Mouse (Mus musculus) natural killer cell, adult 2 months (primary cell): ENCODE results near the gene BC048507.
"Not testable (repeated sequence)": the region's sequence is repeated elsewhere in the genome, so short reads cannot be mapped to it uniquely, and the experiment has no call there.

Experiments used
- DNase-seq, 2 experiments: peaks; one replicate each; pipeline ENCODE4 v3.0.0; 2022; ENCODE audit warnings: low spot score in 2 of 2

Gene BC048507

GRCm38 (mm10) chr13:67863026-67863425 lies at the start of gene BC048507:
TSS of gene BC048507 (plus strand) at chr13:67863326.
- no peak for DNase-seq

DNA sequence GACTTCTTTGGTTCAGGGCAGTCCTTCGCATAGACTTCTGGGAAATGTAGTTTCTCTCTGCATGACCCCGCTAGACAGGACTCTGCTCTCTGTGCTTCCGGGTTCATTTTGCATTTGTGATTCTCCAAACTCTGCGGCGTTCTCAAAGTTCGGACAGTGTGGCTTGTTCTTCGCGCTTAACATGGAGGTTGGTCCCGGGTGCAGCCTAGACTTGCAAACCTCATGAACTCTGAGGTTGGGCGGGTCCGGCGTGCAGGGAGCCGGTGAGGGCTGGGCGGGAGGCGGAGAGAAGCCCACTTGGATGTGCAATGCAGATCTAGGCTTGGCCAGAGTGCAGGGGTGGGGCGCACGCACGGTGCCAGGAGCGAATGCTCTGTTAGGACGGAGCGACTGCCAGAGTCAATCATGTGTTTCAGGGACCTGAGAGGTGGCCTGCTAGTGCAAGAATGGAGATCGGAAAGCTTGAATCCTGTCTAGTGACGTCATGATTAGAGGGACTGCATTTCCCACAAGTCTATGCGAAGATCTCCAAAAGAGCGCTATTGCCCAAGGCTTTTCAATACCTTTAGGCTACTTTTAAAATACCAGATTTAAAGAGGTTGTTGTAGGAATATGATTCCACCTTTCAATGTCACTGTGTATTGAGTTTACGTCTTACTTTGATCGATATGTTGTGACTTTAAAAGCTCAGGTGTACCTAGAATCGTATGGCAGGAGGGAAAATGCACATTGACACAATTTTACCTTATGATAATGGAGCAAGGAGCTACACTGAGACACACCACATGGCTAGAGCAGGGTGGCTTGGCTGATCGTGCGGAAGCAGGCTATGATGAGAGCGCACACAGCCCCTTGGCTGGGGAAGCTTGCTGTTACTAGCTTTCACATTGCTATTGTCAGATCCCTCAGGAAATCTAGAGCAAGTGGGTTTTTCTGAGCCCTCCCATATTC lies 49.1 kb upstream of the BC048507 start, which contains the start of gene Zfp273:
Gene Zfp273, plus strand, starts transcription at position 31 of the 951 bp plus-strand sequence.
- peak; percentile 56 to 58 for DNase-seq

DNA sequence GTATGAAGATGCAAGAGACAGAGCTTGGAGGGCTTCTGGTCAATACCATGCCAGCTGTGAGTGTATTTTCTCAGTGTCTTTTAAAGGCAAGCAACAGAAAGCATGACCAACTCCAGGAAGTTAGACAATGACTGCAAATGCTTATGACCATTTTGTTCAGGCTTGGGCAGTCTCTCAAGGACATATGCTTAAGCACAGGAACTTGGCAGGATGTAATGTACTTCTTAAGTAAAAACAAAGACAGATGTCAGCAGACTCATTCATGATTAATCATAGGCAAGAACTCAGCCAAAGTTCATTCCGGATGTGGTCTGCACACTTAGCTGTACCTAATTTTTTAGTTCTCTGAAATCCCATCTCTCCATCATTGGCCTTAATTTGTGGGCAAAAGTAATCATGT lies 44.5 kb upstream of the BC048507 start:
- DNase-seq: no peak

GRCm38 (mm10) chr13:67830911-67831336 lies 32.2 kb upstream of the BC048507 start, which contains the start of gene Gm10037:
TSS of gene Gm10037 (plus strand) at chr13:67831106.
- peak; percentile 29 to 31 for DNase-seq

DNA sequence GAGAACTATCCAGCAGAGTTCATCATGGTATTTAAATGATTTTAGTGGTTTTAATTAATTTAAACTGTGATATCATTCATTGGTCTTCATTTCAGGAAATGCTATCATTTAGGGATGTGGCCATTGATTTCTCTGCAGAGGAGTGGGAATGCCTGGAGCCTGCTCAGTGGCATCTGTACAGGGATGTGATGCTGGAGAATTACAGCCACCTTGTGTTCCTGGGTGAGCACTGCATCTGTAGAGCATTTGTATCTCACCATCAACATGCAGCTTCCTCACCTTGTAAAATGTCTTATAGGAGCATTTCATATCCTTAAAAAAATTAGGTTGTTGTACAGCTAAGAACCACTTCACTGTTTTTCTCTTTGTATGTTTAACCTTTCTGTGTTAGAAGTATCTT lies 30.0 kb upstream of the BC048507 start:
- not testable (repeated sequence) for DNase-seq

DNA sequence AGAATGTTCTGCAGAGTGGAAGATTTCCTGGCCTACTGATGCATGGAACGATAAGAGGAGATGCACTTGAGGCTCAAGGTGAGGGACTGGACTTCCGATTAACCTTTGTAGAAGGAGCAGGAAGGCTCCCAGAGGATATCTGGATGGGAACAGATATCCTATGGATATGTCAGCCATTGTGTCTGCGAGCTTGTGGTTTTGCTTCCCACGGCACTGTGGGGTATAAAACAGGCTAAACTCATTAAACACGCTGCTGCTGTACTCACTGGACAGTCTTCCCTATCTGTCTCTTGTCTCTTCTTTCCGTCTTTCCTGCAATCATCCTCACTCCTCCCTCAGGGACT lies 19.4 kb upstream of the BC048507 start:
- DNase-seq: no peak

- DNase-seq: peak; percentile 38 to 60
Measured at GRCm38 (mm10) chr13:67844119-67844852, 18.8 kb upstream of the BC048507 start.

DNA sequence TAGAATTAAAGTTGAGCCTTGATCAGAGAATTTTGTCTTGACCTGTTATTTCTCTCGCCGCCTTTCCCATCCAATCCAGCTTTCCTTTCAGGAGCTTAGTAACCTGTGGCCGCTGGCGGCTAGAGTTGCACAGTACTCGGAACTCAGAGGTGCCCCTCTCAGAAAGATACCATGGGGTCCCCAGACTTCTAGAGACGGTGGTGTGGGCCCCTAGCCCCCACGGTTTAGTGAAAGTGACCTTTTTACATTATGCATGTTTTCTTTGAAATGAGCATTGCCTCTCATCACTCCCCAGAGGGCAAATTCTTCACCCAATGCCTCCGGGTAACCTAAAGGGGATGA lies 18.3 kb upstream of the BC048507 start:
- DNase-seq: no peak

GRCm38 (mm10) chr13:67850361-67850760 lies 12.8 kb upstream of the BC048507 start:
- DNase-seq: no peak

- DNase-seq: no peak
Measured at GRCm38 (mm10) chr13:67853130-67853529, 10.0 kb upstream of the BC048507 start.

DNA sequence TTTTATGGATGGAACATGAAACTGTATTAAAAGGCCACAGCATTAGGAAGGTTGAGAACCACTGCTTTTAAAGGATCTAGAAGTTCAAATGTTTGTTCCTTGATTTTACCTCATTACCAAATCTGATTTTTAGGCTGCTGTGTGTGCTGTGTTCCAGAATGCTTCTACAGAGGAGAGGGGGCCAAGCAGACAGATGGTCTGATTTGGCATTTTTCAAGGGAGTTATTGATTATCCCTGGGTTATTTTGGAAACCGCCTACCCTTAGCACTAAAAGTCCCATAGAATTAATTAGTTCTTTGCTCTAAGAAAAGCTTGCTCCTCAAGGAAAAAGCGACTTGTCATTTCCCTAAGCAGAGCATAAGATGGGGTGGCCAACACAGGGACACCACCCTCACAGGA lies 9.1 kb upstream of the BC048507 start:
- no peak for DNase-seq

DNA sequence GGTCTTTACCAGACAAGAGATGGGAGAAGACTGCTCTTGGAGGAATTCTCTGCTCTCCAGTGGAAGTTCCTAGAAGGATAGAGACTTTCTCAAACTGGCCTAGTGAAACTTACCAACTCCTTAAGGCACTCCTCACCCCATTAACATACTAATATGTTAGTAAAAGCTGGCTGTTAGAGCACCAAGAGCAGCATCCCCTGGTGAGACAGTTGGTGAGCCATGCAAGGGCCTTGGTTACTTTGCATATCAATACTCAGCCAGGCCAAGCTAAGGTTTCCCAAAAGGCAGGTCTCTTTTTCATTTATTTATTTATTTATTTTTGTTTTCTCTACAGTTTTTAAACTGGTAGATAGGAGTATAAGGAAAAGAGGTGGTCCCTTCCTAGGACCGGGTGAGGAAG lies 5.8 kb upstream of the BC048507 start:
- DNase-seq: no peak

GRCm38 (mm10) chr13:67862508-67862907 lies 618 bp upstream of the BC048507 start:
- DNase-seq: no peak

DNA sequence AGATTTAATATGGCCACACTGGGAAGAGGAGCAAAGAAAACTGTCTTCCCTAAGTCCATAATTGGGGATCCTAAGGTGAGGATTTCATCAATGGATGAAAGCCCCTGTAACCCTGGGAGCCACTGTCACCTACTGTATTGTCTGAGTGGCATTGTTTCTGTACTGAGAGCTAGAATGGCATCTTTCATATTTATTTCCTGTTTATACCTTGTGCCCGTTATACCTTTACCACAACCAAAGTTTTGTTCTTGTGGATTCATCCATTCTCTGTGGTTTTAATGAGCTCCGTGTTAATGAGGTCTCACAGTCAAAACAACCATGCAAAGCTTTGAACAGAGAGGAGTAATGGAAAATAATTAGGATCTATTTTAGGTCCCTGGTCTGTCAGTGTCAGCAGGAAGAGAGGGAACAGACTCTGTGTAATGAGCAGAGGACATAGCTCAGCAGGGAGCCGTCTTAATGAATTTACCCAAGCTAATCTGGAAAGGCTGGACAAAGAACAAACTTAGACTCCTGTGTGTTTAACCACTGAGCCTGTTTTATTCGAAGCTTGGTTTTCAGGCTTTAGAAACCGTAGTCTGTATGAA lies 1.7 kb downstream of the BC048507 start:
- no peak for DNase-seq

- no peak for DNase-seq
Measured at GRCm38 (mm10) chr13:67867899-67868298, 4.8 kb downstream of the BC048507 start.

DNA sequence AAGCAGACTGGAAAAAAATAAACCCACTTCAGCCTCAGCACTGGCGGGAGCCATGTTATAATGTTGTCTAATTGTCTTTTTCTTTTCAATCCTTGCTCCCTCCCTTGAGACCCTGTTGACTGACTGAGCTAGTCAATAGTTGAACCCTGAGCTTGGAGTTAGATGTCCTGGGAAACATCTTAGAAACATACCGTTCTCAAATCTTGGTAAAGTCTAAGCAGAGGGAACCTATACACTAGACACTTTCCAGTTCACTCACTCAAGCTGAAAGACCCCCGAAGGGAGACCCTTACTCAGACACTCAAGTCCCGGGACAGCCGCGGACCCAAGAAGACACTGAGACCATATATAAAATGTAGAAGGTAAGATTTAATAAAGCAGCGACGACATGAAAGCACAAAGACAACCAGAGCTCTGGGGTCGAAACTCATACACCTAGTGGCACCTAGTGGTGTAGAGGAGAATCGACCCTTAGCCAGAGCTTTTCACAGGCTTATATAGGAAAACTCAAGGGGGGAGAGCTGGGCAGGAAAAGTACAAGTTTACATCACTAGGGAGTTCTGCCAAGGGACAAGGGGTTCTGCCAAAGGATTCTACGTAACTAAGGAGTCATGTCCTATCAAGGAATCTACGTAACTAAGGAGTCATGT lies 13.0 kb downstream of the BC048507 start:
- not testable (repeated sequence) for DNase-seq

DNA sequence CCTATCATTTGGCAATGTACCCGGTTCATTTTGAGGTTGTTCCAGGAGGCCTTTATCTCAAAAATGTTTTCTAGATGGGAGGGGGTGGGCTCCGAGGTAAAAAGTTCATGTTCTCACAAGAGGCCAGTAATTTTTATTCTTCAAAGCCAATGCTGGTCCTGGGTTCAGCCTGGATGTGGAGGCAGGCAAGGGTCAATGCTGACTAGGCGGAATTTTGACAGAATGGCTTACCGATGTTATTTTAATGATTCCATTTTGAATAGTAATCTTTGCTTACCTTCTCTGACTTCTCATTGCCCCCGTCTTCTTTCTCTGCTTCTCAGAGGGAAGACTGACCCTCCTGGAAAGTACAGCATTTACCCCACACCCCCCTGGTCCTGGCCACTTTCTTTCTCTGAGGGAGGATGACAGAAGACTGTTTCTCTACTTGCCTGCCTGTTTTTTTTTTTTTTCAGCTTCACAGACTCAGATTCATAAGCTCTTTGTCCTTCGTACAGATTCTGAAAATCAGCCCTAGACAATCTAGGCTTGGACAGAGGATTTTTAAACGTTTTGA lies 13.7 kb downstream of the BC048507 start:
- DNase-seq: no peak

DNA sequence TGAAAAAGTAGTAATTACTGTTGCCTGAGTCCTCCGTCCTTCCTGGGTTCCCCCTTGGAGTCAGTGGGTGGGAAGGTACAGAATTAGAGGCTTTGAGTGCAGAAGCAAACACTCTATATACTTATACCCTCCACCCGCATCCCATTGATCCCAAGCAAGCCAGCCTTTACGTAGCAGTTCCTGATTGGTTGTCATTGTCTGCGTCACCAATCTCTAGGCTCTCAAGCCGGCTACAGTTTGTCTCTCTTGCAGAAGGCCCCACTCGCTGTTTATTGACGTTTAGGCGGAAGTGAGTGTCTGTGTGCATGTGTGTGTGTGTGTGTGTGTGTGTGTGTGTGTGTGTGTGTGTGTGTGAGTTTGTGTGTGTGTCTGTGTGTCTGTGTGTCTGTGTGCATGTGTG lies 20.8 kb downstream of the BC048507 start:
- no peak for DNase-seq

DNA sequence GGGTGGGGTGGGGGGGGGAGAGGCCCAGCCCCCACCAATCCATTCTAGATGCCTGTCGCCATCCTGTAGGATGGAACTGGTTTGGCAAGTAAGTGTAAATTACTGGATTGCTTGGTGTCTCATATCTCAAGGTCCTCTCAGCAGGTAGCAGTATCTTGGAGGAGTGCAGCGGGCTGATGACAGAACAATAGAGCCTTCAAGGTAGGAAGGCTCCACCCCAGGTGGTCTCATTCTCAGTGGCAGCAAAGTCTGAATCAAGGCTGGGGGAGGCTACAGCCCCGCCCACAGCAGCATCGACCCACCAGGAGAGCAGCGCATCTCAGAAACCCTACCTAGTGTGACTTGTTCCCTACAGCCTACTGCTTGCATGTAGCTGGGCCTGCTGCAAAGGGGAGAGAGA lies 46.6 kb downstream of the BC048507 start:
- DNase-seq: no peak
